Mouse (Mus musculus): Measurements from ENCODE around the gene Rab5c.

DNA sequence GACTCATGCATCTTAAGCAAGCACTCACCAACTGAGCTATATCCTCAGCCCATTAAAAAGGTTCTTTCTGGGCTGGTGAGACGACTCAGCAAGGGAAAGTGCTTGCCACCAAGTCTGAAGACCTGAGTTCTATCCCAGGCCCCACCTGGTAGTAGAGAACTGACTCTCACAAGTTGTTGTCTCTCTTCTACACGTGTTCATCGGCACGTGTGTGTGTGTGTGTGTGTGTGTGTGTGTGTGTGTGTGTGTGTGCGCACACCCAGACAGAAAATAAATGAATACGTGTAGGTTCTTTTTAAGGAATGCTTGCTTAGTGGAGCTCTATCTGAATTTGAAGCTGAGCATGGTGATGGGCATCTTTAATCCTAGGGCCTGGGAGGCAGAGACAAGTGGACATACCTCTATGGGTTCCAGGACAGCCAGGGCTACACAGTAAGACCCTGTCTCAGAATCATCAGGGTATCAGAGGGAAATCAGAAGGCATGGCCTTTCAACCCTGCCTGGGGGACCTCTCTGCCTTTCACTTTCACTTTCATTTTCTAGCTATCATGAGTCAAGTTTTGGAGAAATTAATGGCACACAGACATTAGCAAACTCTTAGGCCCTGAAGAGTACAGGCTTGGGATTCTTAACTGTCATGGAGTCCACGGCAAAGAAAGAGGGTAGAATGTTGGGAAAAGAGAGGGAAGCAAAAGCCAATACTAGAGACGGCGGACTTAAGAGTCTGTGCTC lies 2.7 kb downstream of the Rab5c start:
- TF ChIP-seq CTCF (conservative IDR thresholded peaks at IDR 0.05 in 1 of 2, IDR thresholded peaks at IDR 0.05 in 1 of 2; ENCODE audit: low read depth in 2 of 2, low read length in 2 of 2) (no peak), POLR2A (IDR thresholded peaks at IDR 0.05; ENCODE audit: low read depth, low read length) (no peak), ZC3H11A (IDR thresholded peaks at IDR 0.05; ENCODE audit: low read depth, low read length) (no peak)
